Mouse (Mus musculus): ENCODE measurements around the gene Ercc2. TPM values are rescaled to one million over a fixed set of nuclear protein-coding genes. Genes with fewer than 3 reads are reported as not detected.

The Ercc2 gene
- polyA plus RNA-seq, 1 experiment from 2014 or later, result 11.8 TPM

DNA sequence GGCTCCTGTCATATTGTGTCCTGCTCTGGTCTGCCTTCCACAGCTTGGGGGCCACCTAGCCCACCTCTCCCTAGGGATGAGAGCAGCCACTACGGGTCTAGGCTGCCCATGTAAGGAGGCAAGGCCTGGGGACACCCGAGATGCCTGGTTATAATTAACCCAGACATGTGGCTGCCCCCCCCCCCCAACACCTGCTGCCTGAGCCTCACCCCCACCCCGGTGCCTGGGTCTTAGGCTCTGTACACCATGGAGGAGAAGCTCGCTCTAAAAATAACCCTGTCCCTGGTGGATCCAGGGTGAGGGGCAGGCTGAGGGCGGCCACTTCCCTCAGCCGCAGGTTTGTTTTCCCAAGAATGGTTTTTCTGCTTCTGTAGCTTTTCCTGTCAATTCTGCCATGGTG is 27.9 kb downstream of the Ercc2 start:
- H3K9ac ChIP-seq (ENCODE audit: low read length), result no peak overlapping the region
- no peak for ATAC-seq (ENCODE audit: insufficient read depth, low FRiP score)
- H3K27ac ChIP-seq (ENCODE audit: low read length), result no peak overlapping the region
- H3K9me3 ChIP-seq (replicated peaks; ENCODE audit: control insufficient read depth, low read length), result no peaks in the 10 kb centered on the region
- 51% methylated on average over 6 of the region's 6 CpGs for WGBS
- no peaks in the 10 kb centered on the region for H3K36me3 ChIP-seq (ENCODE audit: control insufficient read depth, insufficient read depth, low read length)
- 0 out of 2 replicates have a peak, but pooled peaks cover 3% of the 10 kb centered on the region for H3K4me1 ChIP-seq (ENCODE audit: control insufficient read depth, insufficient read depth, low read length)
- H3K4me3 ChIP-seq (replicated peaks; ENCODE audit: low read length), result no peak overlapping the region
- peaks cover 2% of the 10 kb centered on the region; the same call in 1 of the 2 replicates for H3K27me3 ChIP-seq (ENCODE audit: control insufficient read depth, insufficient read depth, low read length)
- no peak overlapping the region for H3K4me2 ChIP-seq (ENCODE audit: low read depth, low read length)

DNA sequence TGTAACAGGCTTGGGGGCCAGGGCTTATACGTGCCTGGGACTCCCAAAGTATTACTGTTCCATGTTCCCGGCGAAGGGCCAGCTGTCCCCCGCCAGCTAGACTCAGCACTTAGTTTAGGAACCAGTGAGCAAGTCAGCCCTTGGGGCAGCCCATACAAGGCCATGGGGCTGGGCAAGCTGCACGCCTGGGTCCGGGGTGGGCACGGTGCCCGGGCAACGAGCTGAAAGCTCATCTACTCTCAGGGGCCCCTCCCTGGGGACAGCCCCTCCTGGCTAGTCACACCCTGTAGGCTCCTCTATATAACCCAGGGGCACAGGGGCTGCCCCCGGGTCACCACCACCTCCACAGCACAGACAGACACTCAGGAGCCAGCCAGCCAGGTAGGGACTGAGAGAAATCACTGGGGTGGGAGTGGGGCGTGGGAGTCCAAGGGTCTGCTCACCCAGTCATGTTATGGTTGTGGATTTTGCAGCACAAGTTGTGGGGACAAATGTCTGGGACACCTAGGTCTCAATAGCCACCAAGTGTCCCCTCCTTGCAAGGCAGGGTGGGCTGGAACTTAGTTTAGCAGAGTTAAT is 29.0 kb downstream of the Ercc2 start:
- H3K36me3 ChIP-seq (ENCODE audit: control insufficient read depth, insufficient read depth, low read length), result no peaks in the 10 kb centered on the region
- no peak overlapping the region for H3K27ac ChIP-seq (ENCODE audit: low read length)
- no peaks in the 10 kb centered on the region for H3K4me1 ChIP-seq (ENCODE audit: control insufficient read depth, insufficient read depth, low read length)
- 70% methylated on average over 11 of the region's 11 CpGs for WGBS
- peak; percentile 41 for ATAC-seq (ENCODE audit: insufficient read depth, low FRiP score)
- H3K4me3 ChIP-seq (replicated peaks; ENCODE audit: low read length), result no peak overlapping the region
- H3K9me3 ChIP-seq (replicated peaks; ENCODE audit: control insufficient read depth, low read length), result no peaks in the 10 kb centered on the region
- 0 out of 2 replicates have a peak overlapping the region, but pooled peaks have one; percentile 43 for H3K9ac ChIP-seq (ENCODE audit: low read length)
- H3K27me3 ChIP-seq (ENCODE audit: control insufficient read depth, insufficient read depth, low read length), result no peaks in the 10 kb centered on the region
- H3K4me2 ChIP-seq (ENCODE audit: low read depth, low read length), result no peak overlapping the region

DNA sequence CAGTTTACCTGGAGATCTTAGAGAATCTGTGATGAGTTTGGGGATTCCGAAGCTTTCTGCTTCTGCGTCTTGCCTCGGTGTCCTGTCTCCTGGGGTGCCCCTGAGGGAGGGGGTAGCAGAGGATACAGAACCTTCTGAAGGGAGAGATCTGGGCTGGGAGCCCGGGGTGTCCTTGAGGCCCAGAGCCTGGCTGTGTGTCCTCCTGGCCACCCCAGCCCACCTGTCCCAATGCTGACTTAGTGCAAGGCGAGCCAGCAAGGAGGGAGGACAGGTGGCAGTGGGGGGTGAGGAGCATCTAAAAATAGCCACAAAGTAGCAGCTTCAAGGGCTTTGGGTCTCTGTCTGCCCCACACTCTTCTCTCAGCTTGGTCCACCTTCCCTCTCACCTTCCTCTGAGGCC is 30.0 kb downstream of the Ercc2 start:
- WGBS, result 67% methylated on average over 5 of the region's 5 CpGs
- H3K27me3 ChIP-seq (ENCODE audit: control insufficient read depth, insufficient read depth, low read length), result no peaks in the 10 kb centered on the region; the same call in 1 of the 2 replicates
- no peak for ATAC-seq (ENCODE audit: insufficient read depth, low FRiP score)
- no peaks in the 10 kb centered on the region for H3K9me3 ChIP-seq (replicated peaks; ENCODE audit: control insufficient read depth, low read length)
- H3K27ac ChIP-seq (ENCODE audit: low read length), result no peak overlapping the region
- H3K4me3 ChIP-seq (replicated peaks; ENCODE audit: low read length), result no peak overlapping the region
- H3K36me3 ChIP-seq (ENCODE audit: control insufficient read depth, insufficient read depth, low read length), result no peaks in the 10 kb centered on the region
- H3K4me2 ChIP-seq (ENCODE audit: low read depth, low read length), result no peak overlapping the region
- no peaks in the 10 kb centered on the region for H3K4me1 ChIP-seq (ENCODE audit: control insufficient read depth, insufficient read depth, low read length)
- no peak overlapping the region for H3K9ac ChIP-seq (ENCODE audit: low read length)

DNA sequence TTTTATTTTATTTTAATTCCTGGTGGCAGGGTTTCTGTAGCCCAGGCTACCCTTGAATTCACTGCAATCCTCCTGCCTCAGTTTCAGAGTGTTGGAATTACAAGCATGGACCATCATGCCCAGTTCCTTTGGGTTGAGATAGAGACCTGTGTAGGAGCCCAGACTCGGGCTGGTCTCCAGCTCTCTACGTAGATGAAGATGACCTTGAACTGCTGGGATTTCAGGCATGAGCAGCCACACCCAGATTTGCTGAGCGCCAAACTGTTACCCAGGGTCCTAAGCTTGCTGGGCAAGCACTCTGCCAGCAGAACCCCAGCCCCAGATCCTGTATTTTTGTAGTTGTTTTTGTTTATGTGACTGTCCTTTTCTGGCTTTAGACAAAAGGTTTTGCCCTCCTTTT is 31.7 kb downstream of the Ercc2 start:
- H3K4me3 ChIP-seq (replicated peaks; ENCODE audit: low read length), result no peak overlapping the region
- H3K9ac ChIP-seq (ENCODE audit: low read length), result no peak overlapping the region
- H3K4me2 ChIP-seq (ENCODE audit: low read depth, low read length), result no peak overlapping the region
- 81% methylated on average over 3 of the region's 3 CpGs for WGBS
- H3K36me3 ChIP-seq (ENCODE audit: control insufficient read depth, insufficient read depth, low read length), result no peaks in the 10 kb centered on the region
- no peaks in the 10 kb centered on the region for H3K9me3 ChIP-seq (replicated peaks; ENCODE audit: control insufficient read depth, low read length)
- ATAC-seq (ENCODE audit: insufficient read depth, low FRiP score), result no peak
- H3K27me3 ChIP-seq (ENCODE audit: control insufficient read depth, insufficient read depth, low read length), result no peaks in the 10 kb centered on the region; the same call in 1 of the 2 replicates
- H3K27ac ChIP-seq (ENCODE audit: low read length), result no peak overlapping the region
- no peaks in the 10 kb centered on the region for H3K4me1 ChIP-seq (ENCODE audit: control insufficient read depth, insufficient read depth, low read length)

DNA sequence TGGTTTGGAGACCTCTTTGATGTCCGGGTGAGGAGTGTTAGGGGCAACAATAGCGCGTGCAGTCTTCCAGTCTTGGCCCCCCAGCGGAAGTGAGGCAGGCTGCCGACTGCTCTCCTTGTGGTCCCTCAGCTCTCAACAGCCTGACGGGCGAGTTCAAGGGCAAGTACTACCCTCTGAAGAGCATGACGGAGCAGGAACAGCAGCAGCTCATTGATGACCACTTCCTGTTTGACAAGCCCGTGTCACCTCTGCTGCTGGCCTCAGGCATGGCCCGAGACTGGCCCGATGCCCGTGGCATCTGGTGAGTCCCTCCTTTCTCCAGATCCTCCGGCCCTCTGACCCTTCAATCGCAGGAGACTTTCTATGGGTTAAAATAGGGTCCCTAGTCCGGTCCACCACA is 34.8 kb downstream of the Ercc2 start:
- Histone ChIP-seq H3K4me3 (replicated peaks; ENCODE audit: low read length) (no peak overlapping the region), H3K36me3 (ENCODE audit: control insufficient read depth, insufficient read depth, low read length) (no peaks in the 10 kb centered on the region), H3K4me2 (ENCODE audit: low read depth, low read length) (no peak overlapping the region), H3K4me1 (ENCODE audit: control insufficient read depth, insufficient read depth, low read length) (peaks cover 4% of the 10 kb centered on the region; the same call in 1 of the 2 replicates), H3K27me3 (ENCODE audit: control insufficient read depth, insufficient read depth, low read length) (peaks cover 21% of the 10 kb centered on the region), H3K9ac (ENCODE audit: low read length) (no peak overlapping the region), H3K27ac (ENCODE audit: low read length) (no peak overlapping the region), H3K9me3 (replicated peaks; ENCODE audit: control insufficient read depth, low read length) (no peaks in the 10 kb centered on the region)
- WGBS, result 60% methylated on average over 15 of the region's 15 CpGs
- ATAC-seq (ENCODE audit: insufficient read depth, low FRiP score), result no peak

DNA sequence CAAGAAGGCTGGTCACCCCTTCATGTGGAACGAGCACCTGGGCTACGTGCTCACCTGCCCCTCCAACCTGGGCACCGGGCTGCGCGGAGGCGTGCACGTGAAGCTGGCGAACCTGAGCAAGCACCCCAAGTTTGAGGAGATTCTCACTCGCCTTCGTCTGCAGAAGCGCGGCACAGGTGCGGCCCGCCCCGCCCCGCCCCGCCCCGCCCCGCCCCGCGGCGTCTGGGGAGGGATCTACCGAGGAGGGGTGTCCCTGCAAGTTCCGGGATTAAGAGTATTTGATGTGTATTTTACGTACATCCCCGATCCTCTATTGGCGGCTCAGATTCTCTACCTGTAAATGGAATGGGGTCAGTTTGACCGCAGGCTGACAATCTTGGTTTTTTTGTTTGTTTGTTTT is 38.3 kb downstream of the Ercc2 start:
- peak overlapping the region; percentile 40 for H3K4me2 ChIP-seq (ENCODE audit: low read depth, low read length)
- no peak for ATAC-seq (ENCODE audit: insufficient read depth, low FRiP score)
- WGBS, result 8% methylated on average over 28 of the region's 28 CpGs
- H3K9ac ChIP-seq (ENCODE audit: low read length), result no peak overlapping the region
- peaks cover 4% of the 10 kb centered on the region; the same call in 1 of the 2 replicates for H3K4me1 ChIP-seq (ENCODE audit: control insufficient read depth, insufficient read depth, low read length)
- no peak overlapping the region for H3K27ac ChIP-seq (ENCODE audit: low read length)
- no peaks in the 10 kb centered on the region for H3K36me3 ChIP-seq (ENCODE audit: control insufficient read depth, insufficient read depth, low read length)
- H3K9me3 ChIP-seq (replicated peaks; ENCODE audit: control insufficient read depth, low read length), result no peaks in the 10 kb centered on the region
- peak overlapping the region; percentile 13; the same call in 1 of the 2 replicates for H3K4me3 ChIP-seq (replicated peaks; ENCODE audit: low read length)
- H3K27me3 ChIP-seq (ENCODE audit: control insufficient read depth, insufficient read depth, low read length), result peaks cover 22% of the 10 kb centered on the region

DNA sequence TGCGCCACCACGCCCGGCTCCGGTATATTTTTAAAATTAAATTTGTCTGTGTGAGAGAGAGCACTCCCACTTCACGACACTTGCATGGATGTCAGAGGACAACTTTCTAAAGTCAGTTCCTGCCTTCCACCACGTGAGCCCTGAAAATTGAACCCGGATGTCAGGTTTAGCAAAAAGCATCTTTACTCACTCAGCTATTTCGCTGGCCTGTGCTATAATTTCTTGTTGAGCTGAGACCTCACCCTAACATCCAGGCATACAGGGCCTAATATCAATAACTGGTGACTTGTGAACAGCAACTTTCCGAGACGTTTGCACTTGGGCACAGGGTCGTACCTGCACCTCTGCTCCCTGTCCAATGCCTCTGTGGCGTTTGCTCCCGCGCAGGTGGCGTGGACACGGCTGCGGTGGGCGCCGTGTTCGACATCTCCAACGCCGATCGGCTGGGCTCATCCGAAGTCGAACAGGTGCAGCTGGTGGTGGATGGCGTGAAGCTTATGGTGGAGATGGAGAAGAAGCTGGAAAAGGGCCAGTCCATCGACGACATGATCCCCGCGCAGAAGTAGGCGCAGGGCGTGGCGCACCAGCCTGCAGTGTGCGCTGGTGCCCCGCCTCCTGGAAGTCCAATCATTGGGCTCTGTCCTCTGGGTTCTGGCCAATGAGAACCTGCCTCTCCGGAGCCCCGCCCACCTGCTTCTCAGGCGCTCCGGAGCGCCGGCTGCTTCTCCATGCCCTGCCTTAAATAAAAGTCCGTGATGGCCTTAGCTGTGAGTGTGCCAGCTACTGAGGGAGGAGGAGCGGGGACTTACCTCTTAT is 39.2 kb downstream of the Ercc2 start:
- H3K4me3 ChIP-seq (replicated peaks; ENCODE audit: low read length), result peak overlapping the region; percentile 44
- peaks cover 22% of the 10 kb centered on the region for H3K27me3 ChIP-seq (ENCODE audit: control insufficient read depth, insufficient read depth, low read length)
- H3K9ac ChIP-seq (ENCODE audit: low read length), result peak overlapping the region; percentile 50
- 11% methylated on average over 43 of the region's 43 CpGs for WGBS
- H3K4me2 ChIP-seq (ENCODE audit: low read depth, low read length), result peak overlapping the region; percentile 67
- H3K27ac ChIP-seq (ENCODE audit: low read length), result no peak overlapping the region
- H3K4me1 ChIP-seq (ENCODE audit: control insufficient read depth, insufficient read depth, low read length), result peaks cover 4% of the 10 kb centered on the region; the same call in 1 of the 2 replicates
- H3K9me3 ChIP-seq (replicated peaks; ENCODE audit: control insufficient read depth, low read length), result no peaks in the 10 kb centered on the region
- H3K36me3 ChIP-seq (ENCODE audit: control insufficient read depth, insufficient read depth, low read length), result no peaks in the 10 kb centered on the region; the same call in 1 of the 2 replicates
- ATAC-seq (ENCODE audit: insufficient read depth, low FRiP score), result peak; percentile 93

DNA sequence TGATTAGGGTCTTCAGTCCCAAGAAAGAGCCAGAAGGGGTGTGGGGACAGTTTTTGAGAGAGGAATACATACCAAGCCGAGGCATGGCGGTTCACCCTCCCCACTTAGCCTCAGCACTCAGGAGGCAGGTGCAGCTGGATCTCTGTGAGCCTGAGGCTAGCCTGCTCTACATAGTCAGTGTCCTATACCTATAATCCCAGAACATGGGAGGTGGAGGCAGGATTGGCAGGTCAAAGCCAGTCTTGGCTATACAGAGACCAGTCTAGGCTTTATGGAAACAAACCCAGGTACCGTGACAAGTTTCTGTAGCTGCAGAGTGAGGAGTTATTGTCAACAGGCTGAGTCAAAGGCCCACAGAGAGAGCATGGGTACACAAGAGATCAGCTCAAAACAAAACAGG is 41.3 kb downstream of the Ercc2 start:
- ATAC-seq (ENCODE audit: insufficient read depth, low FRiP score), result no peak

DNA sequence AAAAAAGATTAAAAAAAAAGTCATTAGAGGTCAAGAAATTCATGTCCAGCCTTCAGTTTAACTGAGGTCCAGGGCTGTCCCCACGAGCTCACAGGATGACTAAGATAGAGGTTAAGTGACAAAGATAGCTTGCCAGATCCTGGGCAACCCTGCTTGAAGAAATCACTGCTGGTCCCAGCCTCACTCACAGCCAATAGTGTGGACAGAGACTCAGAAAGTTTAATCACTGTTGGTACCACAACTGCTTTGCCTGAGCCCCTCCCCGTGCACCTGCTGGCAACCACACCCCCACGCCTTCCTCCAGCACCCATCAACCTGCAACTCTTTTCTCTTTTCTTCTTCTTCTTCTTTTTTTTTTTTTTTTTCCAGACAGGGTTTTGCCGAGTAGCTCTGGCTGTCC is 42.2 kb downstream of the Ercc2 start:
- H3K9ac ChIP-seq (ENCODE audit: low read length), result no peak overlapping the region
- no peak for ATAC-seq (ENCODE audit: insufficient read depth, low FRiP score)
- no peak overlapping the region for H3K27ac ChIP-seq (ENCODE audit: low read length)
- peaks cover 4% of the 10 kb centered on the region; the same call in 1 of the 2 replicates for H3K4me1 ChIP-seq (ENCODE audit: control insufficient read depth, insufficient read depth, low read length)
- H3K4me3 ChIP-seq (replicated peaks; ENCODE audit: low read length), result no peak overlapping the region
- peaks cover 22% of the 10 kb centered on the region for H3K27me3 ChIP-seq (ENCODE audit: control insufficient read depth, insufficient read depth, low read length)
- no peak overlapping the region for H3K4me2 ChIP-seq (ENCODE audit: low read depth, low read length)
- peaks cover 11% of the 10 kb centered on the region; the same call in 1 of the 2 replicates for H3K36me3 ChIP-seq (ENCODE audit: control insufficient read depth, insufficient read depth, low read length)
- WGBS, result 68% methylated on average over 4 of the region's 4 CpGs
- H3K9me3 ChIP-seq (replicated peaks; ENCODE audit: control insufficient read depth, low read length), result no peaks in the 10 kb centered on the region

More for the DNA sequence above, 41.3 kb downstream of the Ercc2 start:
- H3K9ac ChIP-seq (ENCODE audit: low read length), result no peak overlapping the region
- WGBS, result 80% methylated on average over 3 of the region's 3 CpGs
- H3K4me2 ChIP-seq (ENCODE audit: low read depth, low read length), result no peak overlapping the region
- H3K4me1 ChIP-seq (ENCODE audit: control insufficient read depth, insufficient read depth, low read length), result peaks cover 4% of the 10 kb centered on the region; the same call in 1 of the 2 replicates
- peaks cover 22% of the 10 kb centered on the region for H3K27me3 ChIP-seq (ENCODE audit: control insufficient read depth, insufficient read depth, low read length)
- H3K36me3 ChIP-seq (ENCODE audit: control insufficient read depth, insufficient read depth, low read length), result peaks cover 5% of the 10 kb centered on the region; the same call in 1 of the 2 replicates
- H3K27ac ChIP-seq (ENCODE audit: low read length), result no peak overlapping the region
- no peaks in the 10 kb centered on the region for H3K9me3 ChIP-seq (replicated peaks; ENCODE audit: control insufficient read depth, low read length)
- no peak overlapping the region for H3K4me3 ChIP-seq (replicated peaks; ENCODE audit: low read length)
